Mouse (Mus musculus) thymus, adult 2 months (tissue): ENCODE measurements around the gene Timm8b. TPM values are rescaled to one million over a fixed set of nuclear protein-coding genes. Genes with fewer than 3 reads are reported as not detected.
A peak's percentile ranks its signal among the peaks of the same experiment; 100 is the strongest.
"Not testable (repeated sequence)": the region's sequence is repeated elsewhere in the genome, so short reads cannot be mapped to it uniquely, and the experiment has no call there.

Source experiments
- DNase-seq: peaks from one replicate; pipeline ENCODE4 v3.0.0; 2021
- H3K27ac ChIP-seq: fragments of 200-500 bp; 2 replicates; pipeline ENCODE4 v1.5.1; 2012; ENCODE audit warnings: low read length, control low read depth; ENCODE audit not compliant: control insufficient read depth, insufficient read depth
- H3K27me3 ChIP-seq: fragments of 200-500 bp; 2 replicates; pipeline ENCODE4 v1.6.1; 2012; ENCODE audit warnings: mild to moderate bottlenecking, low read length, moderate library complexity, mixed read lengths; ENCODE audit not compliant: control insufficient read depth, insufficient read depth
- H3K36me3 ChIP-seq: fragments of 200-500 bp; 2 replicates; pipeline ENCODE4 v1.6.1; 2012; ENCODE audit warnings: mild to moderate bottlenecking, low read length, moderate library complexity; ENCODE audit not compliant: control insufficient read depth, insufficient read depth
- H3K4me1 ChIP-seq: fragments of 200-500 bp; replicated peaks from 2 replicates; pipeline ENCODE4 v1.6.1; 2012; ENCODE audit warnings: low read length; ENCODE audit not compliant: control insufficient read depth, insufficient read depth
- H3K4me3 ChIP-seq: fragments of 200-500 bp; 2 replicates; pipeline ENCODE4 v1.5.1; 2012; ENCODE audit warnings: mild to moderate bottlenecking, low read length, control low read depth, moderate library complexity; ENCODE audit not compliant: control insufficient read depth, insufficient read depth
- CTCF ChIP-seq: fragments of 200-500 bp; IDR thresholded peaks from 2 replicates; pipeline ENCODE4 v1.5.1; 2012; ENCODE audit warnings: mild to moderate bottlenecking, control low read depth, low read length, moderate library complexity, borderline replicate concordance; ENCODE audit not compliant: control insufficient read depth, poor library complexity, insufficient read depth; ENCODE audit errors: extremely low read depth
- POLR2A ChIP-seq: fragments of 200-500 bp; IDR thresholded peaks from 2 replicates; pipeline ENCODE4 v1.6.1; 2012; ENCODE audit warnings: mild to moderate bottlenecking, low read length, control low read depth, moderate library complexity; ENCODE audit not compliant: control insufficient read depth, poor library complexity, insufficient read depth; ENCODE audit errors: extremely low read depth
- WGBS: fragments of 180-500 bp; shearing (Covaris S2); methylation state at CpG from one replicate; pipeline ENCODE4 v1.1.7; 2018; 5-methylcytosine and 5-hydroxymethylcytosine counted together
- polyA plus RNA-seq: library from polyadenylated mRNA; depleted of rRNA; stranded (reverse); fragments of >200 nt; gene quantifications from 2 replicates; pipeline ENCODE4 v1.2.3, GENCODE M21; 2012

The Timm8b gene
- polyA plus RNA-seq, 1 experiment, result 168 TPM

DNA sequence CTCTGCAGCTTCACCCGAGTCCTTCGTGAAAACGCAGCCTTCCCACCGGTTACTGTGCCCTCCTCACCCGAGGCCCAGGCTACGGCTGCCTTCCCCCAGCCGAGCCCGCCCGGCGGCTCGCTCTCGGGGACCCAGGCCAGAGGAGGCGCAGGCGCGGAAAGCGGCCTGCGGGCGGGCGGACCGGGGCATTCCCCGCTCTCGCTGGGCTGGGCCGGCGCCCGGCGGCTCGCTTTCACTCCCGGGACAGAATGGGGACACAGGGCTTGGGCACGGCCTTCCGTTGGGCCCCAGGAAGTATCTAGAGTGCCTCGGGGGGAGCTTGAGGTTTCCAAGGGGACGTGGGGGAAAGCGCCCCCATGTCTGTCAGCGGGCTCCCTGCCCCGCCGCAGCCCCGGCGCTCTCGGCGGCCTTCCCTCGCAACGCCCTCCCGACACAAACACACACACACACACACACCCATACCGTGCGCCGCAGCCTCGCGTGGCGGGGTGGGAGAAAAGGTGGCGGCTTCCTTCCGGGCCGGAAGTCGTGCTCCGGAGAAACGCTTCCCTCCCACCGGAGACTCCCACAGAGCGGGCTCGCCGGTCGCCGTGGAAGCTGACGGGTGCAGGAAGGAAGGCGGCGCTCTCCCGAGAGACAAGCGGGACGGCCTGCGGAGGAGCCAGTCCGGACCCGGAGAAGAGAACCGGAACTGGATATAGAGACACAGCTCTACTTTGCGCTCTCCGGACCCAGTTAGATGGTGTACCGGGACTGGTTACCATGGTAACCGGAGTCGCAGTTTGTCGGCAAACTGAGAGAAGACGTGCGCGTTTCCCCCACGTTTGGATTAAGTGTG is 13.3 kb downstream of the Timm8b start, which contains the start of the genes Pih1d2 and Nkapd1:
Pih1d2 (plus strand) TSS at position 556 of the 838 bp plus-strand sequence.
Nkapd1 (minus strand) TSS at position 699 of the 838 bp plus-strand sequence.
- Histone ChIP-seq H3K4me1 (peaks cover 3% of the 10 kb centered on the region), H3K27ac (peak within 1 kb of the TSS; percentile 46), H3K4me3 (peak within 1 kb of the TSS; percentile 75), H3K27me3 (no peaks in the 10 kb centered on the region), H3K36me3 (peaks cover 22% of the 10 kb centered on the region)
- TF ChIP-seq POLR2A, result peak; percentile 54; the same call in 1 of the 2 replicates
- no peak for TF ChIP-seq CTCF
- DNase-seq, result peak; percentile 83
- WGBS, result under 1% methylated on average over 80 of the region's 81 CpGs

DNA sequence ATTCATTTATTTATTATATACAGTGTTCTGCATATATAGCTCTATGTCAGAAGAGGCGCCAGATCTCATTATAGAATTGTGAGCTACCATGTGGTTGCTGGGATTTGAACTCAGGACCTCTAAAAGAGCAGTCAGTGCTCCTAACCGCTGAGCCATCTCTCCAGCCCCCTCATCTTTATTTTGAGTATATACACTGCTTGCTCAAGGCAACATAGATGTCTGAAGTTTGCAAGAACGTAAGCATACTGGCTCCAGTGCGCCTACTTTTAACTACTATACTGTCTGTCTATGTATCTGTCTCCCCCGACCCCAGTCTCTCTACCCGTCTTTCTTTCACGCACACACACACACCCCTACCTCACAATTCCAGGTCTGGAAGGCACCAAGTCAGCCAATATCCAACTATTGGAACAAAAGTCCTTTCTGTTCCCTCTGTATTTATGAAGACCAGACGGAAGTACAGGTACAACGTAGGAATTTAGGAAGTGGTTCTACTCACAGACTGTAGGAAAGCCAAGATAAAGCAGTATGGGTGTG is 14.2 kb downstream of the Timm8b start:
- peaks cover 21% of the 10 kb centered on the region for H3K36me3 ChIP-seq
- DNase-seq, result no peak
- no peak overlapping the region for H3K27ac ChIP-seq
- TF ChIP-seq CTCF (no peak), POLR2A (no peak)
- H3K27me3 ChIP-seq, result no peaks in the 10 kb centered on the region
- 71% methylated on average over 9 of the region's 9 CpGs for WGBS
- no peak overlapping the region for H3K4me3 ChIP-seq
- H3K4me1 ChIP-seq, result peaks cover 3% of the 10 kb centered on the region

DNA sequence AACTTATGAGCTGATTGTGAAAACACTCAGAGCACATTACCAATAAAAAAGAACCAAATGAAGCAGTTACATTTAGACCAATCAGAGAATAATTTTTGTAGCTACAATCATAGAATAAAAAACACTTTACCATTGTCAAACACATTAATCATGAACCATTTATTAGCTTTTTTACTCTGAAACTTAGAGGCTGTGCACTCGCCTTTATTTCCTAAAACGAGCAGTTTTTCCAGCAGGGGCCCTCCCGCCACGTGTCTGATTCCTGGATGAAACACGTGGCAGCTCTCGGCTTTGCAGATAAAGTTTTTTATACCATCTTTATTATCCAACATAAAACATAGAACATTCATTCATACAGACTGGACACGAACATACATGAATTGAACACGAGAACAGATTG is 27.2 kb downstream of the Timm8b start:
- DNase-seq, H3K4me1 ChIP-seq, H3K4me3 ChIP-seq, H3K27me3 ChIP-seq, H3K27ac ChIP-seq, H3K36me3 ChIP-seq: not testable (repeated sequence)
- WGBS, result 94% methylated on average over 6 of the region's 8 CpGs

DNA sequence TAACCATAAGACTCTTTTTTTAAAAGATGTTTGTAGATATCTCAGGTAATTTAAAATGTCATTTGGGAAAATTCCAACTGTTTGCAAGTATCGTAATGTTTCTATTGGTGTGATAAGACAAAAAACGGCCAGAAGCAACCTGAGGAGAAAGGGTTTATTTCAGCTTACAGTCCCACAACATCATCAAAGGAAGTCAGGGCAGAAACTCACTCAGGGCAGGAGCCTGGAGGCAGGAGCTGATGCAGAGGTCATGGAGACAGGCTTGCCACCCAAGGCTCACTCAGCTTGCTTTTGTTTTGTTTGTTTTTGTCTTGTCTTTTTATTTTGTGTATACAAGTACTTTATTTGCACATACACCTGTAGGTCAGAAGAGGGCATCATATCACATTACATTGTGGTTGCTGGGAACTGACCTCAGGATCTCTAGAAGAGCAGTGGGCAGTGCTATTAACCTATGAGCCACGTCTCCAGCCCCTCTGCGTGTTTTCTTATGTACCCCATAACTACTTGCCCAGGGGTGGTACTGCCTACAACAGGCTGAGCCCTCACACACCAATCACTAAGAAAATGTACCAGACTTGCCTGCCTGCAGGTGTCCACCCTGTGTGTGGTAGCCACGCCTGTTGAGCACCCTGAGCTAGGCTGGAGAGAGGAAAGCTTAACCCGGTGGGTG is 28.4 kb downstream of the Timm8b start:
- Histone ChIP-seq H3K27me3 (no peaks in the 10 kb centered on the region), H3K27ac (no peak overlapping the region), H3K4me1 (no peaks in the 10 kb centered on the region), H3K36me3 (peaks cover 5% of the 10 kb centered on the region), H3K4me3 (no peak overlapping the region)
- DNase-seq, result no peak
- WGBS, result 89% methylated on average over 6 of the region's 6 CpGs
- no peak for TF ChIP-seq CTCF
- TF ChIP-seq POLR2A, result no peak

DNA sequence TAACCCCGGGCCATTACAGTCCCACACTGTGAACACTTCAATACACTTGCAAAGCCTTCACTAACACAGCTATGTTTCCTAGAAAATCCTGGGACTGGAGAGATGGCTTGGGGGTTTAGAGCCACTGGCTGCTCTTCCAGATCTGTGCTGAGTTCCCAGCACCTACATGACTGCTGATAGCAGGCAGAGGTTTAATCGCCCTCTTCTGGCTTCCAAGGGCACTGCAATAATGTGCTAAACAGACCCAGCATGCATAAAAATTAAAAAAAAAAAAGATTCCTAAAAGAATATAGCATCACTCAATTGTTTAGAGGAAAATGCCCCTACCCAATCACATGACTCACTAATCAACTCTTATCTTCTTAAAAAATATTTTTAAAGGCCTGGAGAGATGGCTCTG is 29.3 kb downstream of the Timm8b start:
- H3K27me3 ChIP-seq, result no peaks in the 10 kb centered on the region
- peak; percentile 9 for DNase-seq
- H3K4me1 ChIP-seq, result no peaks in the 10 kb centered on the region
- 76% methylated on average over 2 of the region's 2 CpGs for WGBS
- no peak for TF ChIP-seq CTCF
- no peak for TF ChIP-seq POLR2A
- peaks cover 5% of the 10 kb centered on the region for H3K36me3 ChIP-seq
- no peak overlapping the region for H3K27ac ChIP-seq
- H3K4me3 ChIP-seq, result no peak overlapping the region

DNA sequence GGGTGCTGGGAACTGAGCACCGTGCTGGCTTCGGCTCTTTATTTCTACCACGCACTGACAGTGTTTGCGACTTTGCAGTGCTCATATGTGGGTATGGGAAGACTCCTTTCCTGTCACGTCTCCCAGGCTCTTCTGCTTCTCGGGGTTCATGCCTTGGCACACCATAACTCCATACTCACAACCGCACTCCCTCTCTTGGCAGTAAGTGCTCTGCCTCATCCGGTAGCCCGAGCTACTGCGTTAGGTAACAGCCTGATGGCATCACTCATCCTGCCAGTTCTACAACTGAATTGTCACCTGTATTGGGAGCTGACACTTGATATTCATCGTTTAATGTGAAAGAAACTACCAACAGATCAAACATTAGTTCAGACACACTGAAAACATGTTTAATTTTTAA is 30.6 kb downstream of the Timm8b start:
- no peak for DNase-seq
- Histone ChIP-seq H3K27me3 (no peaks in the 10 kb centered on the region), H3K4me1 (no peaks in the 10 kb centered on the region), H3K27ac (no peak overlapping the region), H3K4me3 (no peak overlapping the region), H3K36me3 (peaks cover 6% of the 10 kb centered on the region)
- WGBS, result 96% methylated on average over 11 of the region's 11 CpGs
- TF ChIP-seq POLR2A (no peak), CTCF (no peak)
